Mouse (Mus musculus) kidney, postnatal 36 days (tissue): Measurements from ENCODE around the gene Caskin1.

Experiments used
- DNase-seq, 2 experiments: peaks; one replicate each; pipeline ENCODE4 v3.0.0; 2021 to 2022; ENCODE audit warnings: mixed read lengths in 2 of 2

The Caskin1 gene

DNA sequence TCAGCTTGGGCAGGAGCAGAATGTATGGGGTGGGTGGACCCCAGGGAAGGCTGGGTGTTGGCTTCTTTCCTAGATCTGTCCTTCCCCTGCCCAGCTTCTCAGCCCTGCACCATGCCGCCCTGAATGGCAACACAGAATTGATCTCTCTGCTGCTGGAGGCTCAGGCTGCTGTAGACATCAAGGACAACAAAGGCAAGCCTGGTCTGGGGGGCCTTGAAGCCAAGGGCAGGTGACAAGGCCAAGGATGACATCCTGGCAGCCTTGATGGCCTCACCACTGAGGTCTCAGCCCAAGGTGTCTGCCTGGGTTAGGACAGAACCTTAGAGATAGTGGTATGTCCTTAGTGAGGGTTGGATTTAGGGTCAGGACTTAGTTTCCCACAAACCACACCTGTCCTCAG is 7.6 kb downstream of the Caskin1 start:
- DNase-seq: no peak

DNA sequence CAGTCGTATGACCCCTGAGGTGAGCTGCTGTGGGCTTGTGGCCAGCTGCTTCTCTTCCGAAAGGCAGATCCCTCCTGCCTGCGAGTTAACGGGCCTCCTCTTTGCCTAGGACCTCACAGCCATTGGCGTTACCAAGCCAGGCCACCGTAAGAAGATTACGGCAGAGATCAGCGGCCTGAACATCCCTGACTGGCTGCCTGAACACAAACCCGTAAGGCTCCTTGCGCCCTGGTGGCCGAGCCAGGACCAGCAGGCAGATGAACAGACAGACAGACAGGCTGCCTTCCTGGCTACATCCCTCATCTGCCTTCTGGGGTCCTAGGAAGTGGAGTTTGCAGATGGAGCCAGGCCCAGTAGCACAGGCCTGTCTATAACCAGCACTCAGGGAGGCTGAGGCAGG is 13.8 kb downstream of the Caskin1 start:
- peak in 1 of 2 experiments; percentile 30 for DNase-seq

DNA sequence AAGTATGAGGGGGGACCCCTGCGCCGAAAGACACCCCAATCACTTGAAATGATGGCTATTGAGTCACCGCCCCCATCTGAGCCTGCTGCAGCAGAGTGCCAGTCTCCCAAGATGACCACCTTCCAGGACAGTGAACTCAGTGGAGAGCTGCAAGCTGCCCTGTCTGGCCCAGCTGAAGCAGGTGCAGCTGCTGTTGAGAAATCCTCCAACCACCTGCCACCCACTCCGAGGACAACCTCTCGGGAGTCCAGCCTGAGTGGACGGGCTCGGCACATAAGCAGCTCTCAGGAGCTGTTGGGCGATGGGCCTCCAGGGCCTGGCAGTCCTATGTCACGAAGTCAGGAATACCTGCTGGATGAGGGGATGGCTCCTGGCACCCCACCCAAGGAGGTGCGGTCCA is 15.7 kb downstream of the Caskin1 start:
- no peak for DNase-seq

DNA sequence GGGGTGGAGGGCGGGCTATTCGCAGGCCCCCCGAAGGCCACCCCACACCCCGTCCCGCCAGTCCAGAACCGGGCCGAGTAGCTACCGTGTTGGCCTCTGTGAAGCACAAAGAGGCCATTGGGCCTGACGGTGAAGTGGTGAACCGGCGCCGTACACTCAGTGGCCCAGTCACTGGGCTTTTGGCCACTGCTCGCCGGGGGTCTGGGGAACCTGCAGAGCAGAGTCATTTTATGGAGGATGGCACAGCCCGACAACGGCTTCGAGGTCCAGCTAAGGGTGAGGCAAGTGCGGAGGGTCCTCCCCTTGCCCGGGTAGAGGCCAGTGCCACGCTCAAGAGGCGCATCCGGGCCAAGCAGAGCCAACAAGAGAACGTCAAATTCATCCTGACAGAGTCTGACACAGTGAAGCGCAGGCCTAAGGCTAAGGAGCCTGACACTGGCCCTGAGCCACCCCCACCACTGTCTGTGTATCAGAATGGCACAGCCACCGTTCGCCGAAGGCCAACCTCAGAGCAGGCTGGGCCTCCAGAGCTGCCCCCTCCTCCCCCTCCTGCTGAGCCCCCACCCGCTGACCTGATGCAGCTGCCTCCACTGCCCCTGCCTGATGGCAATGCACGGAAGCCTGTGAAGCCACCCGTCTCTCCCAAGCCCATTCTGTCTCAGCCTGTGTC is 17.0 kb downstream of the Caskin1 start:
- no peak for DNase-seq

DNA sequence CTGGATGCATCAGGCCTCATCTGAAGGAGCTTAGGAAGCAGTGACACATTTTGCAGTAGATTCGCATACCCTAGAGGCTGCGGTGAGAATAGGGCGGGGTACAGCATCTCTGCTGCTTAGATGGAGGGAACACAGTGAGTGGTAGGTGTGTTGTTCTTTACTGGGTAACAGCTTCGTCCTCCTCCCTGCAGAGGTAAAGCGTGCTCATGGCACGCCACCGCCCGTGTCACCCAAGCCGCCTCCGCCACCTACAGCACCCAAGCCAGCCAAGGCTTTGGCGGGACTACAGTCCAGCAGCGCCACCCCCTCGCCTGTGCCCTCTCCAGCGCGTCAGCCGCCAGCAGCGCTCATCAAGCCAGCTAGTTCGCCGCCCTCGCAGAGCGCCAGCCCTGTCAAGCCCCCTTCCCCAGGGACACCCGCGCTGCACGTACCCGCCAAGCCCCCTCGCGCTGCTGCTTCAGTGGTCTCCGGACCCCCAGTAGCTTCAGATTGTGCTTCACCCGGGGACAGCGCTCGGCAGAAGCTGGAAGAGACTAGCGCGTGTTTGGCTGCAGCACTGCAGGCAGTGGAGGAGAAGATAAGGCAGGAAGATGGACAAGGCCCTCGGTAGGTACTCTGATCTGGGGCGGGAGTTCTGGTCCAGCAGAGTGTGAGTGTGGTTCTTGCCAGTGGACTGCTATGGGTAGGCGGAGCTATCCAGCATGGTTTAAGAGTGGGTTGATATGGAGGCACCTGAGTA is 18.1 kb downstream of the Caskin1 start:
- peak in 1 of 2 experiments; percentile 29 for DNase-seq

DNA sequence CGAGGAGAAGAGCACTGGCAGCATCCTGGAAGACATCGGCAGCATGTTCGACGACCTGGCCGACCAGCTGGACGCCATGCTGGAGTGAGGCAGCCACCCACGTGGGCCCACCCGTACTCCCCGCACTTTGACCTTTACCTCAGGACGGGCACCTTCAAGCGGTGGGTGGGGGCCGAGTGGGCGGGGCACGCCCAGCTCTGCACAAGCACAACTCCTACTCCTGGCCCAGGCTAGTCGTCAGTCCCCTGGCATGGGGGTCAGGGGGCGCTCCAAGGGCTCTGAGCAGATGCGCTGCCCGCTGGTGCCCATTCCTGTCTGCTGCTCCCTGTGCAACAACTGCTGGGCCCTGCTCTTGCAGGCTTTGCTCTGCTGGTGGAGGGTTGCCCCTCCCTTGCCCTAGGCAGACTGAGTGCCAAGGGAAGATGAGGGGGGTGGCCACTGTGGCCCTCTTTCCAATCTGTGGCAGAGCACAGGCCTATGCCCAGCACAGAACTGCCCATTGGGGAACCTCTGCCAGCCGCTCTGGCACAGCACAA is 18.8 kb downstream of the Caskin1 start:
- peak; percentile 12 to 44 for DNase-seq

DNA sequence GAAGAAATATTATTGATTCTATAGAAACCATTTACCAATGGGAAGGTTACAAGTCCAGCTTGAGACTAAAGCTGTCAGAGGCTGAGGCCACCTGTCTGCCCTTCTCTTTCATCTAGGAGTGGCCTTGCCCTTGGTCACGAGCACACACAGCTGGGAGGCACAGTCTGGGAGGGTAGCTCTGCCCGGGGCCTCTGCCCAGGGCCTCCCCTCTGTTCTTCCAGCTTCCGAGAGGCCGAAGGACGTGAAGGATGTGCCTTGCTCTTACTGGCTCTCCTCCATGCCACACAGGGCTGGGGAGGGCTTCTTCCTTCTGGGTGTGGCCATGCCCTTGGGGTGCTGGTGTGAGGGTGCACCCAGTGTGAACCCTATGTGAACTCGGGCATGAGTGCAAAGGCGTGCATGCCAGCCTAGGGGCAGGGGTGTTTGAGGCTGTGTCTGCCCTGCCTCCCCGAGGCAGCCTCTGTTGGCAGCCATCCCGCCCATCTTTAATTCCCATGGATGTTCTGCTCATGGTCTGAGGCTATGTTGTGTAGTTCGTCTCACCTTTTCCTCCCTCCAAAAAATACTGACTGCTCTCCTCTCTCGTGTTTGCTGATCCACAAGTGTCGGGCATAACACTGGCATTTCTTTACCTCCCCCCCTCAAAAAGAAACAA is 19.5 kb downstream of the Caskin1 start:
- no peak for DNase-seq

DNA sequence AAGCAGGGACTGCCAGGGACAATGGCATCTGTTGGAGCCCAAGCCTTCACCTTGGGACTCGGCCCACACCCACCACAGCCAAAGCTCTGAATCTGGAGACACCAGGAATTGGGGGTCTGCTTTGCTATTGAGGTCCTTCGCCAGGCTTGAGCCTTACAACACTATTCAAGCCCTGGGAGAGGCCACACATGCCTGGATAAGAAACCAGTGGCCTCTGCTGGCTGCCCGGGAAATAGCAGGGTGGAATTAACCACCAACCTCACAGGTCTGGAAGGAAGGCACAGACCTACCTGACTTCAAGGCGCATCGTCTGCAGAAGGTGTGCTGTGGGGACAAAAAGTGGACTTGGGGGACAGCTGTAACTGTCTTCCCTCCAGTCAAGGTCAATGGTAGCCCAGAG is 25.2 kb downstream of the Caskin1 start:
- DNase-seq: peak; percentile 49 to 83

DNA sequence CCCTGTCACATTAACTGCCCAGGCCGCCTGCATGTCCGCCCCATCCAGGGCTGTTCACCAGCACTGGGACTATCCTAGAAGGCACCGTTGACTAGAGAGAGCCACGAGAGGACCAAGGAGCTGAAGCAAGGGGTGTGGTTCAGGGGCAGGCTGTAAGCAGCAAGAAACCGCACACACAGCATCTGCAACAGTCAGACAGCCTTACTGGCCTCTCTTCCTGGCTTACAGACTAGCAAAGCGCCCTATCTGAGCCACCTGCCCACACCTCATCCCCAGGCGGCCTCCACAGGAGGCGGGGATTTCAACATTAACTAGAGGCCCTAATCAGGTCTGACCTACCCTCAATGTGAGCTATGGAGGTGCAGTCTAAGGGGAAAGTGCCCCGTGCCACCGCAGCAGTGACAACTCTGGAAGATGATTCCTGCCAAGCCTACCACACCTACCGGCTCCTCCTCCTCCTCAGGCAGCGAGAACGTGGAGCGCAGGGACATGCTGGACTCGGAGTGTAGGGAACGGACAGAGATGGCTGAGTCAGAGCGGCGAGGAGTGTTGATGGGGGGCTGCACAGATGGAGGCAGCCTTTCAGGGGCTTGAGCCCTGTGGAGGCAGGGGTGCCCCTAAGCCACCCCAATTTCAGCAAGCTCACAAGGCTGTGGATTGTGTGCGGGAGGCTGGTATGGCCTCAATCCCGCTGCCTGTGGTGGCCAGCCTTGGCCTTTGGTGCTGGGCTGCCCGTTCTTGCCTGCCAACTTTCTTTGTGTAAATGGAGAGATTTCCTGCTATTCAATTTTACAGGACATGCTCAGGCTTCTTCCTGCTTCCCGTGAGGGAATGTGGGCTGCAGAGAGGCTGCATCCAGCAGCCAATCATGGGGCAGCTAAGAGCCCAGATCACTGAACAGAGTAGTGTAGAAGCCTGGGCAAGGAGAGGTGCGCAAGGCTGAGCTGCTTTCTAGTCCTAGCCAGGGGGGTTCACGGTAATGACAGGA is 26.2 kb downstream of the Caskin1 start:
- peak; percentile 45 to 47 for DNase-seq

DNA sequence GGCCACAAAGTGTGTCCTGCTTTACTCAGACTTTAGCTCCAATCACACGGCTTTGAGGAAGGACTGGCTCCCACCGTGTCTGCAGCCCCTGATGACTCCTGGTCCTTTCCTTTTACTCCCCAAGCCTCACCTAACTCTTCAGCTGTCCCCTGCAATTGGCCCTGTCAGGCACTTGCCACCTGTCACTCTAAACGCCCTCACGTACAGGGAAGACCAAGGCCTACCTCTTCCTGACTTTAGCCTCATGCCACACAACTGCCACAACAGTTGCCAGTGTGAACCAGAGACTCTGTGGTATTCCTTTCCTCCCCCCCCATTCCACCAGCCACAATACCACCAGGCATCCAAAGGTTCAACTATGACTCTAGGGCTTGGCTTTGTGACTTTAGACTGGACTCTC is 32.0 kb downstream of the Caskin1 start:
- DNase-seq: no peak

DNA sequence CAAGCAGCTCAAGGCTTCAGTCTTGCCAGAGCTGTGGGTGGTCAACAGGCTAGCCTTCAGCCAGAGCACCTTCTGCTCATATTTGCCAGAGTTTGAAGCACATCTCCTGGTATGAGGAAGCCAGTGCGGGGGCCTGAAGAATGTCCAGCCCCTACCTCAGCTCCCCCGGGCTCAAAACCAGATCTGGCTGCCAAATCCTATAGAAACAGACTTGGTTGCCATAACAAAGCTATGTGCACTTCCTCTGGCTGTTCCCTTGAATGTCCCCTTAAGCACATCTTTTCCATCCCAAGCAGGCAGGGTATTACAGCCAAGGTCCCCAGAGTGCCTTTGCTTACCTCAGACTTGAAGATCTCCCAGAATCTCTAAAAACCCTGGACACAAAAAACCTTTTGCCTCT is 36.3 kb downstream of the Caskin1 start:
- DNase-seq: no peak

DNA sequence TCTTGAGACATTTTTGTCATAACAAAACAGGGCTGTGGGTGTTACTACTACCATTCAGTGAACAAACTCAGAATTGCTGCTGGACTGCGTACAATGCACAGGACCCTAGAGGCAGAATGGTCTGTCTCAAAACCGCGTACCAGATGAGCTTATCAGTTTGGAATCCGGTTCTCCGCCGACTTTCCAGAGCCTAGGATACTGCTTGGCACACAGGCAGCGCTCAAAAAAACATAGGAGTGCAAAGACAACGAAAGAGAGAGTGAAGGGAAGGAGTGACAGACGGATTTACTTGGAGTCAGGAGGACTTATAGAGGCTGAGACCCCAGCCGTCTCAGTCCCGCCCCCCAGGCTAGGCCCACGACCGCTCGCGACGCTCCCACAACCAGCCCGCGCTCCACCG is 38.9 kb downstream of the Caskin1 start:
- no peak for DNase-seq

DNA sequence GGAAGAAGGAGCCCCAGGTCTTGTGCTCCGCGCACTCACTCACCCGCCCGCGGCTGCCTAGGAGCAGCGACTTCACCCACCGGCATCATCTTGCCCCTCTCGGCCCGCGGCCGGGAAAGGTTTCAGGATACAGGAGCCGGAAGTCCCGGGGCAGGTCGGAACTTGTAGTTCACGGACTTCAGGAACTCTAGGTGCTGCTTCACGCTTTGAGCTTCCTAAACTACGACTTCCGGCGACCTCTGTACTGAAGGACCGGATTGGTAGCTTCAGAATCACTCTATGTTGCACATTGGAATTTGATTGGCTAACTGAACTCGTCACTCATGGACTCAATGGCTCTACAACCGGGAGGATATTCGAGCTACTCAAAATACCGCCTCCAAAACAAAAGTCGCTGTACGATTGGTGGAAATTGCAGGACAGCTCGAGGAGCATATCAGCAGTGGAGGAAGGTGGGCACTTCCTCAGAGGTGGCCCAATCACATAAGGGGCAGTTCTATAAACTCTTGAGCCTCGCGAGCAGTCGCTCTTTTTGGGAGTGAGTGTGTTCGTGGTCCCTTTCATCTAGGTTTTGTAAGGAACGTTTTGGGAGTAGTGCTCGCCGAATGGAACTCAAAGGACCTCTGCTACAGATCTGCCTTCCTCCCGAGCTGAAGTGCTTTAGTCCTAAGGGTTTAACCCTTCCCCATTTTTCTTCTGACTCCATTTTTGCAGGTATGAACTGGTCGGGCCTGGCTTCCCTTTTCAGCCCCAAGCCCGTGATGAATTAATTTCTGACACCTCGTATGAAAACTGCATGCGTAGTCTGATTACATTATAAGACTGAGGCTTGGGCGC is 39.5 kb downstream of the Caskin1 start, which contains the start of gene Traf7:
TSS of gene Traf7 (minus strand) at position 216 of the 837 bp plus-strand sequence.
- peak; percentile 95 to 100 for DNase-seq

DNA sequence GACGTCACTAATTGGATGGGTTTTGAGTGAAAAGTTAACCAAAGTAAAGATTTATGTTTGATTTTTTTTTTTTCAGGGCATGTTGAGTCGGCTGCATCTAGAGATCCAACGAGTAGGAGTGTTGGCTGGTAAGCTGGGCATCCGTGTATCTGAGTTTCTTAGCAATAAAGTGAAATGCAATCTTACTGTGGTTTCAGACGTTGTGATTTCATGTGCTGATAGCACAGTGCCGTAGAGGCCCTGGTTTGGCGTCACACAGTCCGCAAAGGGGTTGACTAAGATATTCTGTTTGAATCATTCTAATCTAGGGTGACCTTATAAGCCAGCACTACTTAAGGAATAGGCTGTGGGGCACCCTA is 40.1 kb downstream of the Caskin1 start:
- DNase-seq: peak in 1 of 2 experiments; percentile 17

DNA sequence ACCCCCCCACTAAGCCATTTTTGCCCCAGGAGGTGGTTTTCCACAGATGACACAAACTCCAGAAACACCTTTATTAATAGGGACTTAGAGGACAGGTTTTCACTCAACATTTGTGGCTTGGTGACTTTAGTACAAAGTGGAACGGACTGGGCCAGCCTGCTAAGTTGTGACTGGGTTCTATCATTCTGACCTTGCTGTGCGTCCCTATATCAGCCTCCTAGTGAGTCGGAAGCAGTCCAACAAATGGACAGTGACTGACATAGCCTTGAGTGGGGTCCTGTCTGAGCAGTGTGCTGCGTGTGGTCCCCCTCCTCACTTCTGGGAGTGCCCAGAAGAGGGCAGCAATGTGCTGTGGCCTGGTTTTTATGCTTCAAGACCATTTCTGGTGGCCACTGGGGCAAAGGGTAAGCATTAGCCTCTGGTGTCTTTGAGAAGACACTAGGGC is 40.6 kb downstream of the Caskin1 start:
- peak; percentile 53 to 77 for DNase-seq

DNA sequence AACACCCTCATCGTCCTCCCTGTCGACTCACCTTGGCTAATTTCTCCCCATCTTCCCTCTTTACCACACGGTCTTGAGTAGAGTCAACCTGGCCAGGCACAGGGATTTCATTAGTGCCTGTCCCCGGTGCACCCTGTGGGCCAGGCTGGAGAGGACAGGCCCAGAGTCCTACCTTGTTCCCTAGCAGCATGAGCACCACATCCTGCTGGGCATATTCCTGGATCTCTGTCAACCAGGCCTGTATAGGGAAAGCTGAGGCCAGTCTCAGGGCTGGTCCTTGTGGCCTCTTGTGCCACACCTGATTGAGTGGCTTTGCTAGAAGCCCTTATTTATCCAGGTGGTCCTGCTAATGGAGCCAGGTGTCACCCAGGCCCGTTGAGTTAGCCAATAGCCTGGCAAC is 41.5 kb downstream of the Caskin1 start:
- no peak for DNase-seq

DNA sequence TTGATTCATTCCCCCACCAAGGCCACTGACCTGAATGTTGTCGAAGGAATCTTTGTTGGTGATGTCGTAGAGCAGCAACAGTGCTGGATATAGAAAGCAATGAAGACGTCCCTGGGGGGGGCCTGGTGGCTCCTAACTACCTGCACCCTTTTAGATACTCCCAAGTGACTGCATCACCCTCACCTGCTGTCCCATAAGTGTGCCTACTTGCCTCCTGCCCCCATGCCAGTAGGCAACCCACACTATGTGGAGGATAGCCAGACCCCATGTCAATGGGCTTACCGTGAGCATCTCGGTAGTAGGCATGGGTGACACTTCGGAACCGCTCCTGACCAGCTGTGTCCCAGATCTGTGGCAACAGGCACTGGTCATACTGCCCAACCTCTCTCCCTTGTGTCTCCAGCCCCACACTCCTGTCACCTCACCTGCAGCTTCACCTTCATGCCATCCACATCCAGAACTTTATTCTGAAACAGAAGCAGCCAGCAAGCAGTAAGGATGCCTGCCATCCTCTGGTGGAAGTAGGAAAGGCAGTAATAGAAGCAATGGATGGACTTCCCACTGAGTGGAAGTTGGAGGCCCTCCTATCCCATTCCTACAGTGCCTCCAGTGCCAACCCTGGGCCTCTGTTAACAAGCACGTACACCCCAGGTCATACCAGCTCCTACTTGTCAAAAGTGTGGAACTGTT is 42.1 kb downstream of the Caskin1 start:
- no peak for DNase-seq

DNA sequence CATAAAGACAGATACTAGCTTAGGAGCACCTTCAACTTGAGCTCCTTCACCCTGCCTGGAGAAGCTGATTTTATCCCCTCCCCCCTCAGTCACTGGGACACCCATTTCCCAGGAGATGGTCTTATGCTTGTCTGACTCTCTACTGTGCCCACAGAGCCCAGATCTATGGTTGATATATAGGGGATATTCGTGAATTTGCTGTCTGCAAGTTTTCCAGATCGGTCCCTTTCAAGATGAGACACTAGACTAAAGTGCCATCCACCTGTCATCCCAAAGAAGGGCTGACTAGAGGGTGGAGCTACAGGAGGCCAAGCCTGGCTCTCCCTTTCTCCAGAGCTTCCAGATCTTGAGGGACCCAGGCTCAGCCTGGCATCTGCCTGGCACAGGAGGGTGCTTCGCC is 42.7 kb downstream of the Caskin1 start:
- no peak for DNase-seq

DNA sequence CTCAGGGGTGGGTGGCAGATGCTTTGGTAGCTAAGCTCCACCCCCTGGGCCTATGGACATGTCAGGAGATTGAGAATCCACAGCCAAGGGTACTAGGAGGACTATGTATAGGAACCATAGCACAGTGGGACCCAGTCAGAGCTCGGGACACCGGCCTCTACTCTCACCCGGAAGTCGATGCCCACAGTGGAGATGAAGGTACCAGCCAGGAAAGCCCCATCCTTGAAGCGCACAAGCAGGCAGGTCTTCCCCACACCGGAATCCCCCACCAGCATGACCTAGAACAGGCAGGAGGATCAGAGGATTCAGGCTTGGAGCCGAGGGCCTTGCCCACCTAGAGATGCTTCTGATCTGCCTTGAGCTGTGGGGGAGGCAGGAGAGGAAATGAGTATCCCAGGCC is 43.6 kb downstream of the Caskin1 start:
- no peak for DNase-seq

DNA sequence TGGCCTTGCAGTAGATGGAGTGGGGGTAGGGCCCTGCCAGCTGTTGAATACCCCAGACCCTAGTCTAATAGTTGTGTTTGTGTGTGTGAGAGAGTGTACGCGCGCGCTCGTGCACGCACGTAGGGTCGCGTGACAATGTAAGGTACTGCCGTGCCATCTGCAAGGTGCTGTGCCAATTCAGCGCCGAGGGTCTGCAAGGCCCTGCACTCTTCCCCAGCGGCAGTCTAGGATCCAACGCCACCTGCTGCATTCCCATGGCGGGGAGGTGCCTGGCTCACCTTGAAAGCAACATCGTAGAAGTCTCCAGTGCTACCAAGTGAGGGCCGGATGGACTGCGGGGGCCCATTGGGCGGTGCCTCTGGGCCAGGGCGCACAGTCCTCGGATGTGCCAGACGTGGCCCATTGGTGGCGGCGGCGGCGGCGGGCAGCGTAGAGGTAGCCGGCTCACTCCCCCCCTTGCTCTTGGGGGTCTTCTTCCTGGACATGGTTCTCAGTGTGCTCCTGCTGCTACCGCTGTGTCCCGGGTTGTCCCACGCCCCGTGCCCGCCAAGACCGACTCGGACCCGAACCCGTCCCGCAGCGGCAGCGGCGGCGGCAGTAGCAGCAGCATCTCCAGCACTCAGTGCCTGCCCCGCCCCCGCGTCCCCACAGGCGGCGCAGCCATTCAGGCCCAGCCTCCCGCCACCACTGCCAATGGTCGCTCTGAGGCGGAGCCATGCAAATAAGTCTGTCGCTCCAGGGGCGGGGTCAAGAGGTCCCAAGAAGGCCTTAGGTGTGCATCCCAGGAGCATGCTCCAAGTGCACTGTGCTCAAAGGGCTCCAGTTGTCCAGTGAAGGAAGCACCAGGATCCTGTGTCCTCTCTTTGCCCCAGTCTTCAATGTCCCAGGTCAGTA is 44.9 kb downstream of the Caskin1 start:
- DNase-seq: peak; percentile 93 to 96
